Mouse (Mus musculus) ovary, adult 18-20 months (tissue): Measurements from ENCODE around the gene Car1.
"Not testable (repeated sequence)": the region's sequence is repeated elsewhere in the genome, so short reads cannot be mapped to it uniquely, and the experiment has no call there.

Source experiments
- DNase-seq: peaks from one replicate; pipeline ENCODE4 v3.0.0; 2022; ENCODE audit warnings: low spot score, mixed read lengths

Car1 gene

GRCm38 (mm10) chr3:14783198-14783597 is 25.0 kb downstream of the Car1 start:
- not testable (repeated sequence) for DNase-seq

- not testable (repeated sequence) for DNase-seq
These were observed 25.8 kb downstream of the Car1 start for GRCm38 (mm10) chr3:14782365-14782764.

- DNase-seq: no peak
These were observed 28.0 kb downstream of the Car1 start for GRCm38 (mm10) chr3:14780212-14780611.

- DNase-seq: not testable (repeated sequence)
These were observed 31.5 kb downstream of the Car1 start for GRCm38 (mm10) chr3:14776497-14777162.

- DNase-seq: not testable (repeated sequence)
These were observed 33.6 kb downstream of the Car1 start for GRCm38 (mm10) chr3:14774539-14774938.

- not testable (repeated sequence) for DNase-seq
These were observed 35.7 kb downstream of the Car1 start for GRCm38 (mm10) chr3:14772473-14772872.

- DNase-seq: no peak
These were observed 43.2 kb downstream of the Car1 start for GRCm38 (mm10) chr3:14764755-14765566.

- no peak for DNase-seq
These were observed 52.5 kb downstream of the Car1 start for GRCm38 (mm10) chr3:14755716-14756115.

GRCm38 (mm10) chr3:14746041-14746440 is 62.1 kb downstream of the Car1 start:
- DNase-seq: no peak

GRCm38 (mm10) chr3:14738261-14738660 is 69.9 kb downstream of the Car1 start:
- DNase-seq: no peak

GRCm38 (mm10) chr3:14727496-14727895 is 80.7 kb downstream of the Car1 start:
- not testable (repeated sequence) for DNase-seq

- DNase-seq: not testable (repeated sequence)
These were observed 82.7 kb downstream of the Car1 start for GRCm38 (mm10) chr3:14725462-14725861.
